Mouse (Mus musculus) embryonic facial prominence, embryonic 11.5 days (tissue): ENCODE data around the gene AI182371. TPM values are rescaled to one million over a fixed set of nuclear protein-coding genes. Genes with fewer than 3 reads are reported as not detected.

Source experiments
- ATAC-seq: fragments of 200-750 bp; cut with Nextera tagmentation; replicated peaks from 2 replicates; pipeline ENCODE4 v1.8.0; 2017; ENCODE audit warnings: low read depth; ENCODE audit not compliant: insufficient number of reproducible peaks, low FRiP score, low TSS enrichment
- DNase-seq: peaks from one replicate; pipeline ENCODE4 v3.0.0-alpha.2; 2015; ENCODE audit warnings: low spot score
- H3K27ac ChIP-seq: fragments of 300-500 bp; sonication (generic); replicated peaks from 2 replicates; pipeline ENCODE4 v1.5.1; 2014; ENCODE audit warnings: mild to moderate bottlenecking, low read depth, low read length, control low read depth
- H3K27me3 ChIP-seq: fragments of 300-500 bp; sonication (generic); 2 replicates; pipeline ENCODE4 v1.6.1; 2014; ENCODE audit warnings: mild to moderate bottlenecking, low read length, moderate library complexity, mixed read lengths; ENCODE audit not compliant: control insufficient read depth, insufficient read depth
- H3K36me3 ChIP-seq: fragments of 300-500 bp; sonication (generic); replicated peaks from 2 replicates; pipeline ENCODE4 v1.6.1; 2014; ENCODE audit warnings: low read depth, mild to moderate bottlenecking, low read length, moderate library complexity, mixed read lengths; ENCODE audit not compliant: control insufficient read depth, insufficient read depth
- H3K4me1 ChIP-seq: fragments of 300-500 bp; sonication (generic); 2 replicates; pipeline ENCODE4 v1.6.1; 2014; ENCODE audit warnings: low read length, mixed read lengths; ENCODE audit not compliant: control insufficient read depth, insufficient read depth
- H3K4me2 ChIP-seq: fragments of 300-500 bp; sonication (generic); 2 replicates; pipeline ENCODE4 v1.6.1; 2014; ENCODE audit warnings: low read depth, mild to moderate bottlenecking, control low read depth, low read length, moderate library complexity
- H3K4me3 ChIP-seq: fragments of 300-500 bp; sonication (generic); 2 replicates; pipeline ENCODE4 v1.5.1; 2014; ENCODE audit warnings: low read depth, low read length, control low read depth
- H3K9ac ChIP-seq: fragments of 300-500 bp; sonication (generic); replicated peaks from 2 replicates; pipeline ENCODE4 v1.6.1; 2014; ENCODE audit warnings: mild to moderate bottlenecking, control low read depth, low read length
- H3K9me3 ChIP-seq: fragments of 300-500 bp; sonication (generic); replicated peaks from 2 replicates; pipeline ENCODE4 v1.6.1; 2016; ENCODE audit warnings: mild to moderate bottlenecking, low read length, inconsistent platforms, mixed read lengths; ENCODE audit not compliant: control insufficient read depth
- WGBS: fragments of 180-500 bp; shearing (Covaris S2); extraction: QIAGEN DNeasy Blood & Tissue Kit; methylation state at CpG from one replicate; pipeline ENCODE4 v1.1.7; 2014; 5-methylcytosine and 5-hydroxymethylcytosine counted together
- polyA plus RNA-seq: library from polyadenylated mRNA; unstranded; fragments of >200 nt; fragmentation: Nextera tagmentation; extraction: Ambion mirVana; gene quantifications from 2 replicates; pipeline ENCODE4 v1.2.1, GENCODE M21; 2014

The AI182371 gene
- polyA plus RNA-seq, 1 experiment from 2014 or later = 0.13 TPM

GRCm38 (mm10) chr2:35102777-35103176 lies 1.4 kb upstream of the AI182371 start:
- Histone ChIP-seq H3K9me3 (no peaks in the 10 kb centered on the region), H3K27ac (no peak overlapping the region), H3K36me3 (no peaks in the 10 kb centered on the region), H3K4me3 (no peak overlapping the region), H3K4me1 (no peaks in the 10 kb centered on the region), H3K4me2 (no peak overlapping the region), H3K27me3 (no peaks in the 10 kb centered on the region), H3K9ac (no peak overlapping the region)
- DNase-seq = no peak
- no peak for ATAC-seq

GRCm38 (mm10) chr2:35100529-35100928 lies 814 bp downstream of the AI182371 start:
- Histone ChIP-seq H3K27ac (no peak overlapping the region), H3K9me3 (no peaks in the 10 kb centered on the region), H3K27me3 (no peaks in the 10 kb centered on the region), H3K4me2 (no peak overlapping the region), H3K4me3 (no peak overlapping the region), H3K36me3 (no peaks in the 10 kb centered on the region), H3K4me1 (no peaks in the 10 kb centered on the region), H3K9ac (no peak overlapping the region)
- no peak for DNase-seq
- ATAC-seq = no peak
- WGBS = 88% methylated on average over 6 of the region's 6 CpGs

GRCm38 (mm10) chr2:35087418-35087817 lies 13.9 kb downstream of the AI182371 start:
- Histone ChIP-seq H3K4me3 (no peak overlapping the region), H3K4me2 (no peak overlapping the region), H3K9me3 (no peaks in the 10 kb centered on the region), H3K9ac (no peak overlapping the region), H3K27ac (no peak overlapping the region), H3K27me3 (no peaks in the 10 kb centered on the region), H3K4me1 (no peaks in the 10 kb centered on the region), H3K36me3 (no peaks in the 10 kb centered on the region)
- DNase-seq (no peak), ATAC-seq (no peak)
- 82% methylated on average over 4 of the region's 4 CpGs for WGBS

- WGBS = 63% methylated on average over 6 of the region's 6 CpGs
- Histone ChIP-seq H3K36me3 (no peaks in the 10 kb centered on the region), H3K4me3 (no peak overlapping the region), H3K27ac (no peak overlapping the region), H3K27me3 (no peaks in the 10 kb centered on the region), H3K9ac (no peak overlapping the region), H3K9me3 (no peaks in the 10 kb centered on the region), H3K4me1 (no peaks in the 10 kb centered on the region), H3K4me2 (no peak overlapping the region)
- ATAC-seq (no peak), DNase-seq (no peak)
These were observed 22.2 kb downstream of the AI182371 start for GRCm38 (mm10) chr2:35079166-35079565.

- WGBS = 89% methylated on average over 3 of the region's 3 CpGs
- no peak overlapping the region for H3K4me3 ChIP-seq
- H3K9ac ChIP-seq = no peak overlapping the region
- H3K27ac ChIP-seq = no peak overlapping the region
- H3K4me2 ChIP-seq = no peak overlapping the region
- no peaks in the 10 kb centered on the region for H3K27me3 ChIP-seq
- no peaks in the 10 kb centered on the region for H3K36me3 ChIP-seq
- H3K4me1 ChIP-seq = no peaks in the 10 kb centered on the region
- DNase-seq (no peak), ATAC-seq (no peak)
- H3K9me3 ChIP-seq = no peaks in the 10 kb centered on the region
These were observed 27.0 kb downstream of the AI182371 start for GRCm38 (mm10) chr2:35074328-35074727.

- no peak overlapping the region for H3K4me2 ChIP-seq
- no peaks in the 10 kb centered on the region for H3K27me3 ChIP-seq
- no peak for DNase-seq
- H3K27ac ChIP-seq = no peak overlapping the region
- 63% methylated on average over 2 of the region's 2 CpGs for WGBS
- H3K36me3 ChIP-seq = no peaks in the 10 kb centered on the region
- no peaks in the 10 kb centered on the region for H3K9me3 ChIP-seq
- no peak overlapping the region for H3K9ac ChIP-seq
- no peaks in the 10 kb centered on the region for H3K4me1 ChIP-seq
- no peak for ATAC-seq
- H3K4me3 ChIP-seq = no peak overlapping the region
These were observed 28.8 kb downstream of the AI182371 start for GRCm38 (mm10) chr2:35072547-35072946.

GRCm38 (mm10) chr2:35070275-35070674 lies 31.1 kb downstream of the AI182371 start:
- Histone ChIP-seq H3K36me3 (no peaks in the 10 kb centered on the region), H3K9ac (no peak overlapping the region), H3K4me1 (no peaks in the 10 kb centered on the region), H3K4me2 (no peak overlapping the region), H3K27ac (no peak overlapping the region), H3K9me3 (no peaks in the 10 kb centered on the region), H3K4me3 (no peak overlapping the region), H3K27me3 (no peaks in the 10 kb centered on the region)
- ATAC-seq (no peak), DNase-seq (no peak)
- WGBS = 61% methylated on average over 4 of the region's 4 CpGs

- Histone ChIP-seq H3K27ac (no peak overlapping the region), H3K4me2 (no peak overlapping the region), H3K9ac (no peak overlapping the region), H3K36me3 (no peaks in the 10 kb centered on the region), H3K27me3 (no peaks in the 10 kb centered on the region), H3K4me3 (no peak overlapping the region), H3K9me3 (no peaks in the 10 kb centered on the region), H3K4me1 (no peaks in the 10 kb centered on the region)
- DNase-seq = no peak
- no peak for ATAC-seq
- 82% methylated on average over 1 of the region's 1 CpGs for WGBS
These were observed 32.2 kb downstream of the AI182371 start for GRCm38 (mm10) chr2:35069124-35069523.
